Comparison of ENCODE assay signal across 8 mouse cellular contexts in genomic region chr17:68177835-68178234, GRCm38 (mm10).
DNase-seq lines count a peak whose midpoint lies in the region; ATAC-seq and TF ChIP-seq lines count a peak whose summit lies in the region.

No protein-coding gene starts in this region.

- H3K27me3 ChIP-seq in cerebellum, adult 2 months (ENCODE audit: control insufficient read depth, insufficient read depth, low read length), result no peaks in the 10 kb centered on the region
- H3K27me3 ChIP-seq in liver, adult 2 months (ENCODE audit: control insufficient read depth, insufficient read depth, low read length), result no peaks in the 10 kb centered on the region
- no peaks in the 10 kb centered on the region for H3K27me3 ChIP-seq in liver, embryonic 11.5 days (replicated peaks; ENCODE audit: control insufficient read depth, insufficient read depth, low read length)

- no peak overlapping the region for H3K27ac ChIP-seq in cerebellum, adult 2 months (ENCODE audit: insufficient read depth, low read length)
- no peak overlapping the region for H3K27ac ChIP-seq in liver, adult 2 months (replicated peaks; ENCODE audit: insufficient read depth, low read depth, low read length)
- no peak overlapping the region for H3K27ac ChIP-seq in liver, embryonic 11.5 days (ENCODE audit: low read depth, low read length)

- no peaks in the 10 kb centered on the region for H3K79me2 ChIP-seq in liver, adult 2 months (ENCODE audit: control insufficient read depth, insufficient read depth, low read length)

- 28% methylated on average over 2 of the region's 2 CpGs for WGBS in cerebellum, adult 2 months
- WGBS in liver, adult 2 months, result 18% methylated on average over 2 of the region's 2 CpGs
- WGBS in liver, embryonic 11.5 days, result 22% methylated on average over 2 of the region's 2 CpGs

- TF ChIP-seq CTCF in cerebellum, adult 2 months (IDR thresholded peaks at IDR 0.05; ENCODE audit: borderline replicate concordance, insufficient read depth, low read depth, low read length), result no peak
- peak; percentile 28; the same call in 1 of the 2 replicates for TF ChIP-seq CTCF in liver, adult 2 months (IDR thresholded peaks at IDR 0.05; ENCODE audit: low read depth, low read length)

- no peak for ATAC-seq in cerebellum, adult (ENCODE audit: insufficient number of reproducible peaks, low FRiP score, low TSS enrichment)
- no peak for ATAC-seq in liver, embryonic 11.5 days (replicated peaks; ENCODE audit: low FRiP score)
- no peak; the same call in 1 of the 2 replicates for ATAC-seq in megakaryocyte-erythroid progenitor cell, adult 5-6 weeks (replicated peaks; ENCODE audit: low FRiP score, low TSS enrichment, poor library complexity, severe bottlenecking)

- no peaks in the 10 kb centered on the region for H3K36me3 ChIP-seq in liver, adult 2 months (ENCODE audit: control insufficient read depth, insufficient read depth, low read length)
- no peaks in the 10 kb centered on the region for H3K36me3 ChIP-seq in liver, embryonic 11.5 days (ENCODE audit: control insufficient read depth, insufficient read depth, low read length)

- H3K4me1 ChIP-seq in cerebellum, adult 2 months (ENCODE audit: control insufficient read depth, insufficient read depth, low read length), result no peaks in the 10 kb centered on the region
- no peaks in the 10 kb centered on the region for H3K4me1 ChIP-seq in liver, adult 2 months (ENCODE audit: control insufficient read depth, insufficient read depth, low read length)
- no peaks in the 10 kb centered on the region for H3K4me1 ChIP-seq in liver, embryonic 11.5 days (replicated peaks; ENCODE audit: control insufficient read depth, insufficient read depth, low read length)

- H3K9me3 ChIP-seq in liver, embryonic 11.5 days (ENCODE audit: control insufficient read depth, low read length), result no peaks in the 10 kb centered on the region

- no peak overlapping the region for H3K4me2 ChIP-seq in liver, embryonic 11.5 days

- no peak overlapping the region for H3K9ac ChIP-seq in liver, adult 2 months (ENCODE audit: low read depth, low read length)
- H3K9ac ChIP-seq in liver, embryonic 11.5 days (ENCODE audit: low read depth, low read length), result no peak overlapping the region

- TF ChIP-seq POLR2A in cerebellum, adult 2 months (IDR thresholded peaks at IDR 0.05; ENCODE audit: borderline replicate concordance, insufficient read depth, low read length), result no peak
- TF ChIP-seq POLR2A in liver, adult 2 months (IDR thresholded peaks at IDR 0.05; ENCODE audit: extremely low read depth, insufficient read depth, low read length), result no peak

- H3K4me3 ChIP-seq in cerebellum, adult 2 months (replicated peaks; ENCODE audit: insufficient read depth, low read depth, low read length), result no peak overlapping the region
- H3K4me3 ChIP-seq in liver, adult 2 months (ENCODE audit: insufficient read depth, low read depth, low read length), result no peak overlapping the region
- no peak overlapping the region for H3K4me3 ChIP-seq in liver, embryonic 11.5 days (ENCODE audit: low read depth, low read length)

- peak; percentile 14 to 24 for DNase-seq in cerebellum, adult 2 months
- DNase-seq in liver, adult 2 months (ENCODE audit: extremely low read depth, low read depth, low spot score), result peak; percentile 6
- DNase-seq in liver, embryonic 11.5 days (ENCODE audit: low spot score), result no peak
- DNase-seq in cerebellum, postnatal 14 days, result peak; percentile 57 to 77
- DNase-seq in kidney, postnatal 36 days, result peak; percentile 29 to 77
- peak; percentile 22 for DNase-seq in lung, postnatal 25 days (ENCODE audit: low spot score)
